Mouse (Mus musculus): ENCODE data around the gene Pitpna.

Pitpna gene

GRCm38 (mm10) chr11:75657841-75658240, 69.9 kb downstream of the Pitpna start:
- DNase-seq (ENCODE audit: low read depth, low spot score): no peak

- DNase-seq (ENCODE audit: low read depth, low spot score): no peak
Observed at GRCm38 (mm10) chr11:75658311-75658710, 70.4 kb downstream of the Pitpna start.

- DNase-seq (ENCODE audit: low read depth, low spot score): no peak
Observed at GRCm38 (mm10) chr11:75658996-75659750, 71.3 kb downstream of the Pitpna start.

GRCm38 (mm10) chr11:75660081-75660590, 72.2 kb downstream of the Pitpna start:
- no peak for DNase-seq (ENCODE audit: low read depth, low spot score)

GRCm38 (mm10) chr11:75660941-75661800, 73.3 kb downstream of the Pitpna start:
- no peak for DNase-seq (ENCODE audit: low read depth, low spot score)

GRCm38 (mm10) chr11:75662131-75662530, 74.2 kb downstream of the Pitpna start:
- DNase-seq (ENCODE audit: low read depth, low spot score): no peak

GRCm38 (mm10) chr11:75666296-75666695, 78.4 kb downstream of the Pitpna start:
- DNase-seq (ENCODE audit: low read depth, low spot score): no peak

GRCm38 (mm10) chr11:75668621-75669020, 80.7 kb downstream of the Pitpna start:
- no peak for DNase-seq (ENCODE audit: low read depth, low spot score)

GRCm38 (mm10) chr11:75669176-75669852, 81.4 kb downstream of the Pitpna start:
- DNase-seq (ENCODE audit: low read depth, low spot score): no peak

- no peak for DNase-seq (ENCODE audit: low read depth, low spot score)
Observed at GRCm38 (mm10) chr11:75669853-75670200, 81.9 kb downstream of the Pitpna start.

- no peak for DNase-seq (ENCODE audit: low read depth, low spot score)
Observed at GRCm38 (mm10) chr11:75671426-75672180, 83.7 kb downstream of the Pitpna start.

- DNase-seq (ENCODE audit: low read depth, low spot score): no peak
Observed at GRCm38 (mm10) chr11:75673411-75673810, 85.5 kb downstream of the Pitpna start.

- DNase-seq (ENCODE audit: low read depth, low spot score): no peak
Observed at GRCm38 (mm10) chr11:75674875-75675274, 87.0 kb downstream of the Pitpna start.

- no peak for DNase-seq (ENCODE audit: low read depth, low spot score)
Observed at GRCm38 (mm10) chr11:75677881-75678746, 90.2 kb downstream of the Pitpna start.
